Mouse (Mus musculus) testis, postnatal 14 days (tissue): ENCODE results near the gene Glce.
A peak's percentile ranks its signal among the peaks of the same experiment; 100 is the strongest.

Source experiments
- DNase-seq: peaks from one replicate; pipeline ENCODE4 v3.0.0; 2021; ENCODE audit warnings: low spot score

The Glce gene

GRCm38 (mm10) chr9:62122508-62123215 is at the start of gene Glce:
TSS of gene Glce (minus strand) at chr9:62122655.
- DNase-seq, result peak; percentile 98

- DNase-seq, result no peak
Observed at GRCm38 (mm10) chr9:62172239-62172638, 49.8 kb upstream of the Glce start.

- no peak for DNase-seq
Observed at GRCm38 (mm10) chr9:62170921-62171320, 48.5 kb upstream of the Glce start.

- DNase-seq, result no peak
Observed at GRCm38 (mm10) chr9:62166621-62167020, 44.2 kb upstream of the Glce start.

GRCm38 (mm10) chr9:62166186-62166585 is 43.7 kb upstream of the Glce start:
- DNase-seq, result no peak

GRCm38 (mm10) chr9:62162889-62163291 is 40.4 kb upstream of the Glce start:
- DNase-seq, result no peak

GRCm38 (mm10) chr9:62160788-62161187 is 38.3 kb upstream of the Glce start:
- DNase-seq, result no peak

GRCm38 (mm10) chr9:62158746-62159145 is 36.3 kb upstream of the Glce start:
- DNase-seq, result no peak

GRCm38 (mm10) chr9:62155821-62156220 is 33.4 kb upstream of the Glce start:
- no peak for DNase-seq

- no peak for DNase-seq
Observed at GRCm38 (mm10) chr9:62155400-62155799, 32.9 kb upstream of the Glce start.

GRCm38 (mm10) chr9:62154956-62155355 is 32.5 kb upstream of the Glce start:
- DNase-seq, result no peak

GRCm38 (mm10) chr9:62154551-62154950 is 32.1 kb upstream of the Glce start:
- no peak for DNase-seq

- DNase-seq, result no peak
Observed at GRCm38 (mm10) chr9:62153263-62153662, 30.8 kb upstream of the Glce start.

- no peak for DNase-seq
Observed at GRCm38 (mm10) chr9:62152506-62152905, 30.1 kb upstream of the Glce start.

- no peak for DNase-seq
Observed at GRCm38 (mm10) chr9:62145198-62145597, 22.7 kb upstream of the Glce start.

- no peak for DNase-seq
Observed at GRCm38 (mm10) chr9:62143428-62143827, 21.0 kb upstream of the Glce start.

GRCm38 (mm10) chr9:62139027-62139426 is 16.6 kb upstream of the Glce start:
- DNase-seq, result no peak

GRCm38 (mm10) chr9:62137259-62137658 is 14.8 kb upstream of the Glce start:
- peak; percentile 64 for DNase-seq

GRCm38 (mm10) chr9:62132005-62132782 is 9.7 kb upstream of the Glce start:
- DNase-seq, result no peak

GRCm38 (mm10) chr9:62130746-62131145 is 8.3 kb upstream of the Glce start:
- DNase-seq, result no peak

GRCm38 (mm10) chr9:62128056-62128455 is 5.6 kb upstream of the Glce start:
- no peak for DNase-seq

- no peak for DNase-seq
Observed at GRCm38 (mm10) chr9:62125986-62126575, 3.6 kb upstream of the Glce start.

- DNase-seq, result no peak
Observed at GRCm38 (mm10) chr9:62124266-62124665, 1.8 kb upstream of the Glce start.
